Mouse (Mus musculus) T-cell, adult 2 months (primary cell): ENCODE results near the gene Crebl2.

Source experiments
- DNase-seq: peaks from one replicate; pipeline ENCODE4 v3.0.0; 2022; ENCODE audit warnings: low spot score

Gene Crebl2

GRCm38 (mm10) chr6:134873018-134873417 lies 43.1 kb downstream of the Crebl2 start:
- DNase-seq = peak; percentile 38

- peak; percentile 17 for DNase-seq
These were observed 46.8 kb downstream of the Crebl2 start for GRCm38 (mm10) chr6:134876795-134877194.

GRCm38 (mm10) chr6:134877276-134877675 lies 47.3 kb downstream of the Crebl2 start:
- DNase-seq = no peak

GRCm38 (mm10) chr6:134877892-134878291 lies 47.9 kb downstream of the Crebl2 start:
- no peak for DNase-seq

- no peak for DNase-seq
These were observed 49.6 kb downstream of the Crebl2 start for GRCm38 (mm10) chr6:134879556-134879955.

- DNase-seq = no peak
These were observed 50.1 kb downstream of the Crebl2 start for GRCm38 (mm10) chr6:134880046-134880445.

GRCm38 (mm10) chr6:134883661-134884060 lies 53.7 kb downstream of the Crebl2 start:
- peak; percentile 17 for DNase-seq

GRCm38 (mm10) chr6:134885515-134885914 lies 55.6 kb downstream of the Crebl2 start:
- DNase-seq = no peak

GRCm38 (mm10) chr6:134886475-134886874 lies 56.5 kb downstream of the Crebl2 start:
- no peak for DNase-seq

- DNase-seq = no peak
These were observed 57.1 kb downstream of the Crebl2 start for GRCm38 (mm10) chr6:134887008-134887407.

- DNase-seq = no peak
These were observed 57.9 kb downstream of the Crebl2 start for GRCm38 (mm10) chr6:134887711-134888449.

- DNase-seq = no peak
These were observed 58.6 kb downstream of the Crebl2 start for GRCm38 (mm10) chr6:134888563-134889017.

GRCm38 (mm10) chr6:134889763-134890162 lies 59.8 kb downstream of the Crebl2 start:
- DNase-seq = no peak

GRCm38 (mm10) chr6:134890436-134890835 lies 60.5 kb downstream of the Crebl2 start:
- DNase-seq = no peak

GRCm38 (mm10) chr6:134896570-134897436 lies 66.8 kb downstream of the Crebl2 start:
- no peak for DNase-seq

GRCm38 (mm10) chr6:134897443-134898094 lies 67.6 kb downstream of the Crebl2 start:
- peak; percentile 97 for DNase-seq

- peak; percentile 86 for DNase-seq
These were observed 68.4 kb downstream of the Crebl2 start, which contains the start of gene Gpr19 for GRCm38 (mm10) chr6:134898095-134898965. Gpr19 (minus strand) TSS chr6:134898578.

GRCm38 (mm10) chr6:134903368-134903767 lies 73.4 kb downstream of the Crebl2 start:
- peak; percentile 66 for DNase-seq

- no peak for DNase-seq
These were observed 74.2 kb downstream of the Crebl2 start for GRCm38 (mm10) chr6:134903891-134904884.

GRCm38 (mm10) chr6:134905811-134906210 lies 75.9 kb downstream of the Crebl2 start:
- no peak for DNase-seq
